Mouse (Mus musculus) stomach, embryonic 15.5 days (tissue): ENCODE results near the gene Dpagt1. TPM values are rescaled to one million over a fixed set of nuclear protein-coding genes. Genes with fewer than 3 reads are reported as not detected.

Experiments used
- ATAC-seq: fragments of 200-750 bp; cut with Nextera tagmentation; 2 replicates; pipeline ENCODE4 v1.8.0; 2017; ENCODE audit warnings: low read depth, moderate number of reproducible peaks, moderate TSS enrichment; ENCODE audit not compliant: insufficient read depth, low FRiP score
- H3K27ac ChIP-seq: fragments of 300-500 bp; sonication (generic); 2 replicates; pipeline ENCODE4 v1.5.1; 2015; ENCODE audit warnings: mild to moderate bottlenecking, inconsistent platforms
- H3K27me3 ChIP-seq: fragments of 300-500 bp; sonication (generic); replicated peaks from 2 replicates; pipeline ENCODE4 v1.6.1; 2015; ENCODE audit warnings: inconsistent platforms
- H3K36me3 ChIP-seq: fragments of 300-500 bp; sonication (generic); 2 replicates; pipeline ENCODE4 v1.6.1; 2015; ENCODE audit warnings: inconsistent platforms
- H3K4me1 ChIP-seq: fragments of 300-500 bp; sonication (generic); 2 replicates; pipeline ENCODE4 v1.6.1; 2015; ENCODE audit warnings: inconsistent platforms
- H3K4me2 ChIP-seq: fragments of 300-500 bp; sonication (generic); 2 replicates; pipeline ENCODE4 v1.6.1; 2015; ENCODE audit warnings: mild to moderate bottlenecking, inconsistent platforms
- H3K4me3 ChIP-seq: fragments of 300-500 bp; sonication (generic); replicated peaks from 2 replicates; pipeline ENCODE4 v1.5.1; 2015; ENCODE audit warnings: inconsistent platforms
- H3K9ac ChIP-seq: fragments of 300-500 bp; sonication (generic); 2 replicates; pipeline ENCODE4 v1.6.1; 2015; ENCODE audit warnings: inconsistent platforms
- H3K9me3 ChIP-seq: fragments of 300-500 bp; sonication (generic); 2 replicates; pipeline ENCODE4 v1.6.1; 2016; ENCODE audit warnings: inconsistent platforms
- WGBS: fragments of 180-500 bp; shearing (Covaris S2); methylation state at CpG from one replicate; pipeline ENCODE4 v1.1.7; 2015; 5-methylcytosine and 5-hydroxymethylcytosine counted together
- polyA plus RNA-seq: library from polyadenylated mRNA; unstranded; fragments of >200 nt; fragmentation: Nextera tagmentation; extraction: Ambion mirVana; gene quantifications from 2 replicates; pipeline ENCODE4 v1.2.1, GENCODE M21; 2015

Gene Dpagt1
- polyA plus RNA-seq, 1 experiment from 2014 or later = 33.5 TPM

DNA sequence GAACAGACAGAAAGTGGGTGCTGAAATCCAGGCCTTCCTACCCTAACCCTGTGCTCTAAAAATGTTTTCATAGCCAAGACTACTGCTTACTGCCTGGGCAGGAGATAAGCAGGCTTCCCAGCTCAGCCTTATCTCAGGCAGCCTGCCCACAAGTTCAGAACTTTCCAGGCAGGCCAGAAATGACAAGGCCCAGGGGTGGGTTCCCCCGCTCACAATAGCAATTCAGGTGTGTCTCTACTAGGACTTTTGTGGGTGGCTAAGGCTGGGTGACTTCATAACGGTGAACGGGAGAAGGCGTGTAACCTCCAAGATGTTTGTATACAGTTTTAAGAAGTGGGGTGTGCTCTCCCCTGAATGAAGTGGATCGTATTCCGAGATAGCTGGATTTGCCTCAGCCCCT, 17.5 kb downstream of the Dpagt1 start:
- no peaks in the 10 kb centered on the region for H3K9me3 ChIP-seq
- WGBS = 10% methylated on average over 6 of the region's 6 CpGs
- ATAC-seq = peak; percentile 72

DNA sequence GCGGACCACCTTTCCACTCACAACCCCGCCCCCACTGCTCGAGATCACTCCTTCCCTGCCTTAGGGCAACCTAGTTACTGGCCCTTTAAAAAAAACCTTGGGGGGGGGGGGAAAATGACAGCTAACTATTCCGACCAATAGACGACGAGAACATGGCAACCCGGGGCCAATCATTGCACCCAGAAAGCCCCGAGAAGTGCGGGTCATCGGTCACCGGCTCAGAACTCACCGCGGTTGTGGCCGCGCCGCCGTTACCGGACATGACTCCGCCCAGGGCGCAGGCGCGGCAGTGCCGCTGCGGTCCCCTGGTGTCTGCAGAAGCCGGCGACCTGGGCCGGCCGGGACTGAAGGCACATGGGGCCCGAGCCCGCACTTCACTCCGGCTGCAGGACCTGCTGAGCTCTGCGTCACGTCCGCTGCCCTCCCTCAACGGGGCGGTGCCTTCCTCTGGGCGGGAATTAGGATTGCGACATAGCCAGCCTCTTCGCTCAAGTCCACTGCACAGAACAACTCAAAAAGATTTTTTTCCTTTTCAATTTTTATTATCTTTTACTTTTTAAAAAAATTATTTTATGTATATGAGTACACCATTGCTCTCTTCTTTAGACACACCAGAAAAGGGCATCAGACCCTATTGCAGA, 18.1 kb downstream of the Dpagt1 start, which contains the start of gene Hmbs:
Hmbs (minus strand) TSS at position 448 of the 641 bp plus-strand sequence.
- under 1% methylated on average over 39 of the region's 39 CpGs for WGBS
- peak; percentile 93 for ATAC-seq
- H3K27ac ChIP-seq = peak within 1 kb of the TSS; percentile 100
- peak within 1 kb of the TSS; percentile 97 for H3K4me3 ChIP-seq
- peak within 1 kb of the TSS; percentile 80 for H3K4me2 ChIP-seq
- no peaks in the 10 kb centered on the region for H3K9me3 ChIP-seq
- H3K27me3 ChIP-seq = no peaks in the 10 kb centered on the region
- H3K36me3 ChIP-seq = peaks cover 20% of the 10 kb centered on the region
- peak within 1 kb of the TSS; percentile 90 for H3K9ac ChIP-seq
- peaks cover 13% of the 10 kb centered on the region for H3K4me1 ChIP-seq

More for the DNA sequence above, 17.5 kb downstream of the Dpagt1 start:
- peaks cover 13% of the 10 kb centered on the region for H3K4me1 ChIP-seq
- H3K4me2 ChIP-seq = peak overlapping the region; percentile 80
- peaks cover 19% of the 10 kb centered on the region for H3K36me3 ChIP-seq
- H3K27ac ChIP-seq = peak overlapping the region; percentile 100
- H3K9ac ChIP-seq = peak overlapping the region; percentile 52; the same call in 1 of the 2 replicates
- H3K4me3 ChIP-seq = peak overlapping the region; percentile 97
- H3K27me3 ChIP-seq = no peaks in the 10 kb centered on the region

DNA sequence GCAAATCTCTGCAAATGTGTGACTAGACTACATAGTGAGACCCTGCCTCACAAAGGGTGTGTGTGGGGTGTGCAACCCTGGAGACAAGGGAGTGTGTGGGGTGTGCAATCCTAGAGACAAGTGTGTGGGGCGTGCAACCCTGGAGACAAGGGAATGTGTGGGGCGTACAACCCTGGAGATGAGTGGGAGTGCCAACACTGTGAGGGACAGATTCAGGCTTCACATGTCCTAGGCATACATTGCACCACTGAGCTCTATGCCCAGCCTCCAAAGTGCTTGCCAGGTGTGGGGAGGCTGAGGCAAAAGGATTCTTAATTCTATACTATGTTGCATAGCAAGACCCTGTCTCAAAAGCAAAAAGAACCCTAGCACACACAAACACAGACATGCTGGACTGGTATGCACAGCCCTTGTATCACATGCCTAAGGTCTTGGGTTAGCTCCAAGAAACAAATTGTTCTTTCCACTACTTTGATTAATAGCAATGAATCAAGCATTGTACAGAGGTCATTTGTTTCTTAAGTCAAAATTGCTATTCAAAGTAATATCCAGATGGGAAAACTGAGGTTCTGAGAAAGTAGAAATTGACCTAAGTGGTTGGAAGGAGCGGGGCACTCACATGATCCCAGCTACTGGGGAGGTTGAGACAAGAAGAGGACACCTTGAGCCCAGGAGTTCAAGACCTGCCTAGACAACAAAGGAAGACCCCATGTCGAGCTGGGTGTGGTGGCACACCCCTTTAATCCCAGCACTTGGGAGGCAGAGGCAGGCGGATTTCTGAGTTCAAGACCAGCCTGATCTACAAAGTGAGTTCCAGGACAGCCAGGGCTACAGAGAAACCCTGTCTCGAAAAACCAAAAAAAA, 20.0 kb downstream of the Dpagt1 start:
- Histone ChIP-seq H3K4me3 (no peak overlapping the region), H3K4me1 (peaks cover 13% of the 10 kb centered on the region), H3K9ac (no peak overlapping the region), H3K27ac (no peak overlapping the region), H3K9me3 (no peaks in the 10 kb centered on the region), H3K36me3 (peaks cover 28% of the 10 kb centered on the region), H3K27me3 (no peaks in the 10 kb centered on the region), H3K4me2 (no peak overlapping the region)
- no peak for ATAC-seq
- WGBS = 85% methylated on average over 6 of the region's 6 CpGs

DNA sequence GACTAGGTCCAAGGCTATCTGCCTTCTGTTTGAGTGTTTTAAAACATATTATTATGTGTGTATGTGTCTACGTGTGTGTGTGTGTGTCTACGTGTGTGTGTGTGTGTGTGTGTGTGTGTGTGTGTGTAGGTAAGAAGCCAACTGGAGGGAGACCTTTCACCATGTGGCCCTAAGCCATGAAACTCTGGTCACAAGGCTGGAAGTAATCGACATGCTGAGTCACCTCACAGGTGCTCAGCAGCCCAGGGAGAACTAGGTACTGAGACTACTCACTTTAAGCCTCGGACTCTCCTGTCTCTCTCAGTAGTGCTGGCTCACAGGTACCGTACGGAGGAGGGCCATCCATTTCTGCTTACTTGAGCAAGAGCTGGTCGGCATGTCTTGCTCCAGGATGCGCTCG, 21.3 kb downstream of the Dpagt1 start:
- Histone ChIP-seq H3K36me3 (peaks cover 41% of the 10 kb centered on the region), H3K9me3 (no peaks in the 10 kb centered on the region), H3K9ac (no peak overlapping the region), H3K4me1 (peaks cover 11% of the 10 kb centered on the region), H3K4me2 (no peak overlapping the region), H3K27ac (no peak overlapping the region), H3K27me3 (no peaks in the 10 kb centered on the region), H3K4me3 (no peak overlapping the region)
- ATAC-seq = no peak
- 93% methylated on average over 9 of the region's 9 CpGs for WGBS

DNA sequence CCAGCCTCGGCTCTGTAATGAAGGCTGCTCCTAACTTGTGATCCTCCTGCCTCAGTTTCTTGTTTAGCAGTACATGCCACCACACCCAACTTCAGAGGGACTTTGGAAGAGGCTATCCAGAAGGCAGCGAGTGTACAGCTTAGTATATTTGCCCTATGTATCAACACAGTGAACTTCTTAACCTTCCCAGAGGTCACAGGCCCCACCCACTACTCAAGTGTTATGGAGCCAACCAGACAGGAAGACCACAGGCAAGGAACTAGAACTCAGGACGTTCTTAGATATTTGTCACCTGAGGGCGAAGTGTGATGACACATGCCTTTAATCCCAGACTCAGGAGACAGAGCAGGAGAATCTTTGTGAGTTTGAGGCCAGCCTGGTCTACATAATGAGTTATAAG, 21.8 kb downstream of the Dpagt1 start:
- Histone ChIP-seq H3K4me2 (no peak overlapping the region), H3K27ac (no peak overlapping the region), H3K27me3 (no peaks in the 10 kb centered on the region), H3K4me3 (no peak overlapping the region), H3K36me3 (peaks cover 45% of the 10 kb centered on the region), H3K9me3 (no peaks in the 10 kb centered on the region), H3K9ac (no peak overlapping the region), H3K4me1 (peaks cover 9% of the 10 kb centered on the region)
- no peak for ATAC-seq
- 91% methylated on average over 4 of the region's 4 CpGs for WGBS

DNA sequence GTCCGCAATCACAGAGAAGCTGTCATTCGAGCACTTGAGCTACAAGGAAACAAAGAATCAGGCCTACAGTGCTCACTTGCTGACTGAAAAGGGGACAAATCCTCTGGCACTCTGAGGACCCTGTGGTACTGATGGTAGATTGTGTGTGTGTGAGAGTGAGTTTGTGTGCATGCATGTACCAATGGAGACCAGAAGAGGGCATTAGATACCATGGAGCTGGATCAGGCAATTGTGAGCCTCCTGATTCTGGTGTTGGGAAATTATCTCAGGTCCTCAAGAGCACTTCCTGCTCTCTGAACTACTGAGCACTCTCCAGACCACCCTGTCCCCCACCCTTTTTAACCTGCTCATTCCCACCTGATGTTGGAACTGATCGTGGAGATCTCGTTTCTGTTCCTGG, 22.7 kb downstream of the Dpagt1 start:
- no peak overlapping the region for H3K4me3 ChIP-seq
- H3K27ac ChIP-seq = no peak overlapping the region
- no peaks in the 10 kb centered on the region for H3K9me3 ChIP-seq
- ATAC-seq = no peak
- H3K27me3 ChIP-seq = no peaks in the 10 kb centered on the region
- peaks cover 54% of the 10 kb centered on the region for H3K36me3 ChIP-seq
- no peaks in the 10 kb centered on the region; the same call in 1 of the 2 replicates for H3K4me1 ChIP-seq
- H3K4me2 ChIP-seq = no peak overlapping the region
- H3K9ac ChIP-seq = no peak overlapping the region
- WGBS = 97% methylated on average over 4 of the region's 4 CpGs

DNA sequence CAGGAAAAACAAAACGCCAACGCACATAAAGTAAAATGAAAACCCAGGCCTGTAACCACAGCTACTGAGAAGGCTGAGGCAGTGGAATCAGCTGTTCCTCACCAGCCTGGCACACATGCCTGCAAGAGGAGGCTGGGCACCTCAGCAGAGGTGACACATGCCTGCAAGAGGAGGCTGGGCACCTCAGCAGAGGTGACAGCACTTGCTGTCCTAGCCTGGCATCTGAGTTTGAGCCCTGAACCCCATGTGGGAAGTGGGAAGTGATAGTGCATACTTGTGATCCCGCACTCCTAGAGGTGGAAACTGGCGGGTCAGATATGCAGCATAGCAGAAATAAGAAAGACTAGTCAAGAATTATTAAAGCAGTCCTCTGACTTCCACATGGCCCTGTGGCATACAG, 25.6 kb downstream of the Dpagt1 start:
- no peaks in the 10 kb centered on the region for H3K4me1 ChIP-seq
- H3K36me3 ChIP-seq = peaks cover 81% of the 10 kb centered on the region

DNA sequence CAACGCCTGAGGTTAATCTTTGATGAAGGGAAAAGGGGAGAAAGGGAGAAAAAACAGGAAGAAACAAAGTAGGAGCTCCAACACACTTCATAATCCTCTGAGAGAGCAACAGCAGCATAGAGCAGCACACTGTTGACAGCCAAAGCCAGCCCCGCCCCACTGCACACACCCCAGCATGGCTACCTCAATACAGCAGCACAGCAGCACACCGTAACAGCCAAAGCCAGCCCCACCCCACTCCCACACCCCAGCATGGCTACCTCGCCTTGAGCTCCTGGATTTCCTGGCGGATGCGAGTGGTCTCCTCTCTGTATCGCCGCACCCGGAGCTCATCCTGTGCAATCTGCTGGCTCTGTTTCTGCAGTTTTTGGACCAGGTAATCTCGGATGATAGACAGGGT, 26.5 kb downstream of the Dpagt1 start:
- 85% methylated on average over 10 of the region's 10 CpGs for WGBS
- H3K27ac ChIP-seq = no peak overlapping the region

More for the DNA sequence above, 25.6 kb downstream of the Dpagt1 start:
- 89% methylated on average over 4 of the region's 4 CpGs for WGBS
- ATAC-seq = no peak
- Histone ChIP-seq H3K4me2 (no peak overlapping the region), H3K27me3 (no peaks in the 10 kb centered on the region), H3K27ac (no peak overlapping the region), H3K9me3 (no peaks in the 10 kb centered on the region), H3K4me3 (no peak overlapping the region), H3K9ac (no peak overlapping the region)

DNA sequence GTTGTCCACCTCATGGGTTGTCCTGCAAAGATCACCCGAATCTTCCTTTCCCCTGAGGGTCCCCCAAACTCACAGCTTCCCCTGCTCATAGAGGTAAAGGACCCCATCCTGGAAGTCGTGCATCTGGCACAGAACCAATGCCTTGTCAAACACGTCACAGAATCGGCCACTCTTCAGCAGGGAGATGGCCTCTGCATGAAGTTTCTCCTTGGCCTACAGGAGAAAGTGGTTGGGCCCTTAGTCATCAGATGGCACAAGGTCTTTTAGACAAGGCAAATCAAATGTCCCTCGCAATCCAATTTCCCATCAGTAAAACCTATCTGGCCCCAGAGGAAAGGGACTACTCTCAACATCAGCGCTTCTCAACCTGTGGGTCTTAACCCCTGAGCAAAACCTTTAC, 27.3 kb downstream of the Dpagt1 start:
- no peak for ATAC-seq
- H3K9ac ChIP-seq = no peak overlapping the region
- H3K4me2 ChIP-seq = no peak overlapping the region
- H3K4me3 ChIP-seq = no peak overlapping the region
- H3K27ac ChIP-seq = no peak overlapping the region
- 92% methylated on average over 6 of the region's 6 CpGs for WGBS
- H3K27me3 ChIP-seq = no peaks in the 10 kb centered on the region
- H3K9me3 ChIP-seq = no peaks in the 10 kb centered on the region
- no peaks in the 10 kb centered on the region for H3K4me1 ChIP-seq
- peaks cover 83% of the 10 kb centered on the region for H3K36me3 ChIP-seq

More for the DNA sequence above, 26.5 kb downstream of the Dpagt1 start:
- Histone ChIP-seq H3K9ac (no peak overlapping the region), H3K4me1 (no peaks in the 10 kb centered on the region), H3K4me2 (no peak overlapping the region), H3K4me3 (no peak overlapping the region), H3K36me3 (peaks cover 90% of the 10 kb centered on the region), H3K9me3 (no peaks in the 10 kb centered on the region), H3K27me3 (no peaks in the 10 kb centered on the region)
- no peak for ATAC-seq

DNA sequence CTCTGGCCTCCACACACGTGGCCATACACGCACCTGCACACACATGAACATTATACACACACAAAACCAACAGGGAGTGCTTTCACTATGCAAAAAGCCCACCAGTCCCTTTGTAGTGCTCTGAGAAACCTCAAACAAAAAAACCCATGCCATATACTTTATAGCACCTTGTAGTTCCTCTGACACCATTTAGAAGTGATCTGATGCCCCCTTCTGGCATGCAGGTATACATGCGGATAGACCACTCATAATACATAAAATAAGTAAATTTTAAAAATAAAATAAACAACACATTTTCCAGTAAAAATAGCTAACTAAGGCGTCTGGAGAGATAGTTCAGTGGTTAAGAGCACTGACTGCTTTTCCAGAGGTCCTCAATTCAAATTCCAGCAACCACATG, 31.4 kb downstream of the Dpagt1 start:
- no peak overlapping the region for H3K9ac ChIP-seq
- 71% methylated on average over 4 of the region's 4 CpGs for WGBS
- H3K27me3 ChIP-seq = no peaks in the 10 kb centered on the region
- peaks cover 7% of the 10 kb centered on the region; the same call in 1 of the 2 replicates for H3K4me1 ChIP-seq
- peaks cover 60% of the 10 kb centered on the region for H3K36me3 ChIP-seq
- no peak for ATAC-seq
- H3K27ac ChIP-seq = no peak overlapping the region
- H3K4me2 ChIP-seq = no peak overlapping the region
- H3K9me3 ChIP-seq = no peaks in the 10 kb centered on the region
- H3K4me3 ChIP-seq = no peak overlapping the region

DNA sequence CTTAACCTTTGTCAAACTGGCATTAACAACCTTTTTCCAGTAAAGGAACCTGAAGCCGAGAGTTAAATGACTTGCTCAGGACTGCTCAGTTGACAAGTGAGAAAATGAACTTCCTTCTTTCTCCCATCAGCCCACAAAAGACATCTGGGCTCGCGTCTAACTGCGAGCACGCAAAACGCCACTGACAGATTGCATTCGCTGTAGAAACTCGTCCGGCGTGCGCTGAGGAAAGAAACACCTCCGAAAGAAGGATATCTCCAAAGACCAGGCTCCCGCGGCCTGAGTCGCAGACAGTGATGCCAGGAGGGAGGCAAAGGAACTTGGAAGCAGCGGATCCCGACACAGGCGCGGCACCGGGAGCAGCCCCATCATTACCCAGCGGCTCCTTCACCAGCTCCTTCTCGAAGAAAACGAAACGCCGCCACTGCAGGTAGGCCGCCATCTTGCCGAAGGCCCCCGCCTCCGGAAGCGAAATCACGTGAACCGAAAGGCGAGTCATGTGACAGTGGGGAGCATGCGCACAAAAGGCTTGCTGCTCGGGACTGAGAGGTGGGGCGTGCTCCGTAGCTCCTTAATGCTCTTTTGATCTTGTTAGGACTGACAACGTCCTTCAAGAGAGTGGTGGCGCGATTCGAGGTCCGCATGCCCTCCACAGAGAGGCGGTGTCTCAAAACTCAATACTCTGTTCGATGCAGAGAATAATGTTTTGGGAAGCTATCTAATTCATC, 35.5 kb downstream of the Dpagt1 start, which contains the start of gene Vps11:
Vps11 (minus strand) TSS at position 481 of the 728 bp plus-strand sequence.
- ATAC-seq = peak; percentile 90
- WGBS = 1% methylated on average over 44 of the region's 44 CpGs
- H3K9ac ChIP-seq = peak within 1 kb of the TSS; percentile 84

More for the DNA sequence above, 35.5 kb downstream of the Dpagt1 start, which contains the start of gene Vps11:
- Histone ChIP-seq H3K4me1 (peaks cover 7% of the 10 kb centered on the region; the same call in 1 of the 2 replicates), H3K4me3 (peak within 1 kb of the TSS; percentile 94), H3K27me3 (no peaks in the 10 kb centered on the region), H3K36me3 (peaks cover 20% of the 10 kb centered on the region), H3K9me3 (no peaks in the 10 kb centered on the region), H3K4me2 (peak within 1 kb of the TSS; percentile 68), H3K27ac (peak within 1 kb of the TSS; percentile 74)
